Mouse (Mus musculus) limb, embryonic 11.5 days (tissue): Measurements from ENCODE around the gene Csnk2a2. TPM values are rescaled to one million over a fixed set of nuclear protein-coding genes. Genes with fewer than 3 reads are reported as not detected.

Experiments
- ATAC-seq: fragments of 200-750 bp; cut with Nextera tagmentation; 2 replicates; pipeline ENCODE4 v1.8.0; 2017; ENCODE audit warnings: low read depth; ENCODE audit not compliant: insufficient number of reproducible peaks, low FRiP score, low TSS enrichment
- DNase-seq: peaks from one replicate; pipeline ENCODE4 v3.0.0-alpha.2; 2015; ENCODE audit warnings: low spot score
- H3K27ac ChIP-seq: fragments of 300-500 bp; sonication (generic); replicated peaks from 2 replicates; pipeline ENCODE4 v1.5.1; 2014; ENCODE audit warnings: low read depth, mild to moderate bottlenecking, low read length
- H3K27me3 ChIP-seq: fragments of 300-500 bp; sonication (generic); 2 replicates; pipeline ENCODE4 v1.6.1; 2014; ENCODE audit warnings: mild to moderate bottlenecking, low read length, mixed read lengths; ENCODE audit not compliant: control insufficient read depth, insufficient read depth
- H3K36me3 ChIP-seq: fragments of 300-500 bp; sonication (generic); 2 replicates; pipeline ENCODE4 v1.6.1; 2014; ENCODE audit warnings: mild to moderate bottlenecking, low read length, moderate library complexity, mixed read lengths; ENCODE audit not compliant: control insufficient read depth, insufficient read depth
- H3K4me1 ChIP-seq: fragments of 300-500 bp; sonication (generic); 2 replicates; pipeline ENCODE4 v1.6.1; 2014; ENCODE audit warnings: low read length, mixed read lengths; ENCODE audit not compliant: control insufficient read depth, insufficient read depth
- H3K4me2 ChIP-seq: fragments of 300-500 bp; sonication (generic); 2 replicates; pipeline ENCODE4 v1.6.1; 2014; ENCODE audit warnings: low read depth, mild to moderate bottlenecking, moderate library complexity; ENCODE audit not compliant: severe bottlenecking
- H3K4me3 ChIP-seq: fragments of 300-500 bp; sonication (generic); 2 replicates; pipeline ENCODE4 v1.5.1; 2014; ENCODE audit warnings: low read depth, low read length
- H3K9ac ChIP-seq: fragments of 300-500 bp; sonication (generic); 2 replicates; pipeline ENCODE4 v1.6.1; 2014; ENCODE audit warnings: mild to moderate bottlenecking, low read length
- H3K9me3 ChIP-seq: fragments of 300-500 bp; sonication (generic); 2 replicates; pipeline ENCODE4 v1.6.1; 2016; ENCODE audit warnings: low read length; ENCODE audit not compliant: control insufficient read depth
- WGBS: fragments of 180-500 bp; shearing (Covaris S2); extraction: QIAGEN DNeasy Blood & Tissue Kit; methylation state at CpG from one replicate; pipeline ENCODE4 v1.1.7; 2014; 5-methylcytosine and 5-hydroxymethylcytosine counted together
- polyA plus RNA-seq: library from polyadenylated mRNA; unstranded; fragments of >200 nt; fragmentation: Nextera tagmentation; extraction: Ambion mirVana; gene quantifications from 2 replicates; pipeline ENCODE4 v1.2.1, GENCODE M21; 2014

The Csnk2a2 gene
- polyA plus RNA-seq, 1 experiment from 2014 or later = 17.5 TPM

GRCm38 (mm10) chr8:95513219-95513618, 23.4 kb upstream of the Csnk2a2 start:
- ATAC-seq (no peak), DNase-seq (no peak)
- Histone ChIP-seq H3K4me2 (no peak overlapping the region), H3K4me1 (no peaks in the 10 kb centered on the region), H3K36me3 (no peaks in the 10 kb centered on the region), H3K4me3 (no peak overlapping the region), H3K27ac (no peak overlapping the region), H3K9ac (no peak overlapping the region), H3K9me3 (no peaks in the 10 kb centered on the region), H3K27me3 (no peaks in the 10 kb centered on the region)
- WGBS = 74% methylated on average over 4 of the region's 4 CpGs

- WGBS = 78% methylated on average over 4 of the region's 4 CpGs
- Histone ChIP-seq H3K36me3 (no peaks in the 10 kb centered on the region), H3K27me3 (no peaks in the 10 kb centered on the region), H3K4me1 (no peaks in the 10 kb centered on the region), H3K4me2 (no peak overlapping the region), H3K9me3 (no peaks in the 10 kb centered on the region), H3K27ac (no peak overlapping the region), H3K4me3 (no peak overlapping the region), H3K9ac (no peak overlapping the region)
- no peak for ATAC-seq
- DNase-seq = no peak
Observed at GRCm38 (mm10) chr8:95512257-95512656, 22.4 kb upstream of the Csnk2a2 start.

GRCm38 (mm10) chr8:95506245-95506644, 16.4 kb upstream of the Csnk2a2 start:
- 75% methylated on average over 5 of the region's 5 CpGs for WGBS
- H3K4me3 ChIP-seq = no peak overlapping the region
- H3K9ac ChIP-seq = no peak overlapping the region
- DNase-seq = no peak
- ATAC-seq = no peak
- no peaks in the 10 kb centered on the region; the same call in 1 of the 2 replicates for H3K9me3 ChIP-seq
- no peak overlapping the region for H3K4me2 ChIP-seq
- H3K36me3 ChIP-seq = no peaks in the 10 kb centered on the region
- H3K27me3 ChIP-seq = no peaks in the 10 kb centered on the region
- H3K4me1 ChIP-seq = no peaks in the 10 kb centered on the region
- H3K27ac ChIP-seq = no peak overlapping the region

- H3K9me3 ChIP-seq = no peaks in the 10 kb centered on the region; the same call in 1 of the 2 replicates
- no peaks in the 10 kb centered on the region for H3K27me3 ChIP-seq
- H3K27ac ChIP-seq = no peak overlapping the region
- no peaks in the 10 kb centered on the region for H3K36me3 ChIP-seq
- no peaks in the 10 kb centered on the region for H3K4me1 ChIP-seq
- WGBS = 88% methylated on average over 3 of the region's 3 CpGs
- no peak for DNase-seq
- ATAC-seq = no peak
- H3K9ac ChIP-seq = no peak overlapping the region
- H3K4me2 ChIP-seq = no peak overlapping the region
- no peak overlapping the region for H3K4me3 ChIP-seq
Observed at GRCm38 (mm10) chr8:95505606-95506005, 15.8 kb upstream of the Csnk2a2 start.

GRCm38 (mm10) chr8:95504835-95505234, 15.0 kb upstream of the Csnk2a2 start:
- no peaks in the 10 kb centered on the region for H3K4me1 ChIP-seq
- H3K36me3 ChIP-seq = no peaks in the 10 kb centered on the region
- no peaks in the 10 kb centered on the region; the same call in 1 of the 2 replicates for H3K9me3 ChIP-seq
- H3K27ac ChIP-seq = no peak overlapping the region
- no peak overlapping the region for H3K4me3 ChIP-seq
- 86% methylated on average over 5 of the region's 5 CpGs for WGBS
- no peak overlapping the region for H3K4me2 ChIP-seq
- H3K27me3 ChIP-seq = no peaks in the 10 kb centered on the region
- DNase-seq (no peak), ATAC-seq (no peak)
- H3K9ac ChIP-seq = no peak overlapping the region

- Histone ChIP-seq H3K4me2 (no peak overlapping the region), H3K27me3 (no peaks in the 10 kb centered on the region), H3K9ac (no peak overlapping the region), H3K4me1 (no peaks in the 10 kb centered on the region), H3K36me3 (no peaks in the 10 kb centered on the region), H3K27ac (no peak overlapping the region), H3K9me3 (no peaks in the 10 kb centered on the region; the same call in 1 of the 2 replicates), H3K4me3 (no peak overlapping the region)
- ATAC-seq = no peak
- whole genome bisulfite sequencing = 88% methylated on average over 7 of the region's 7 CpGs
- DNase-seq = no peak
Observed at GRCm38 (mm10) chr8:95502431-95502830, 12.6 kb upstream of the Csnk2a2 start.

- Histone ChIP-seq H3K4me2 (no peak overlapping the region), H3K9ac (no peak overlapping the region), H3K4me3 (no peak overlapping the region), H3K36me3 (no peaks in the 10 kb centered on the region), H3K27ac (no peak overlapping the region), H3K9me3 (no peaks in the 10 kb centered on the region), H3K4me1 (no peaks in the 10 kb centered on the region), H3K27me3 (no peaks in the 10 kb centered on the region)
- 93% methylated on average over 5 of the region's 5 CpGs for WGBS
- no peak for ATAC-seq
- DNase-seq = no peak
Observed at GRCm38 (mm10) chr8:95500436-95500835, 10.6 kb upstream of the Csnk2a2 start.

- H3K27ac ChIP-seq = no peak overlapping the region
- H3K4me3 ChIP-seq = no peak overlapping the region
- H3K36me3 ChIP-seq = no peaks in the 10 kb centered on the region
- H3K4me1 ChIP-seq = no peaks in the 10 kb centered on the region
- H3K9ac ChIP-seq = no peak overlapping the region
- H3K27me3 ChIP-seq = no peaks in the 10 kb centered on the region
- H3K9me3 ChIP-seq = no peaks in the 10 kb centered on the region
- no peak for DNase-seq
- ATAC-seq = no peak
- WGBS = 78% methylated on average over 4 of the region's 4 CpGs
- H3K4me2 ChIP-seq = no peak overlapping the region
Observed at GRCm38 (mm10) chr8:95499266-95500064, 9.6 kb upstream of the Csnk2a2 start.

GRCm38 (mm10) chr8:95497821-95498220, 8.0 kb upstream of the Csnk2a2 start:
- no peaks in the 10 kb centered on the region for H3K9me3 ChIP-seq
- no peak overlapping the region for H3K4me3 ChIP-seq
- H3K4me1 ChIP-seq = no peaks in the 10 kb centered on the region
- H3K27me3 ChIP-seq = no peaks in the 10 kb centered on the region
- H3K27ac ChIP-seq = no peak overlapping the region
- no peak overlapping the region for H3K4me2 ChIP-seq
- no peak overlapping the region for H3K9ac ChIP-seq
- ATAC-seq (no peak), DNase-seq (no peak)
- no peaks in the 10 kb centered on the region for H3K36me3 ChIP-seq
- 89% methylated on average over 3 of the region's 3 CpGs for WGBS
